Mouse (Mus musculus): Measurements from ENCODE around the gene Tbce. TPM values are rescaled to one million over a fixed set of nuclear protein-coding genes. Genes with fewer than 3 reads are reported as not detected.
A peak's percentile ranks its signal among the peaks of the same experiment; 100 is the strongest.

Tbce gene
- polyA plus RNA-seq (2015; fragmentation: Nextera tagmentation; extraction: Ambion mirVana) = 27.0 and 30.6 TPM in 2 replicates

DNA sequence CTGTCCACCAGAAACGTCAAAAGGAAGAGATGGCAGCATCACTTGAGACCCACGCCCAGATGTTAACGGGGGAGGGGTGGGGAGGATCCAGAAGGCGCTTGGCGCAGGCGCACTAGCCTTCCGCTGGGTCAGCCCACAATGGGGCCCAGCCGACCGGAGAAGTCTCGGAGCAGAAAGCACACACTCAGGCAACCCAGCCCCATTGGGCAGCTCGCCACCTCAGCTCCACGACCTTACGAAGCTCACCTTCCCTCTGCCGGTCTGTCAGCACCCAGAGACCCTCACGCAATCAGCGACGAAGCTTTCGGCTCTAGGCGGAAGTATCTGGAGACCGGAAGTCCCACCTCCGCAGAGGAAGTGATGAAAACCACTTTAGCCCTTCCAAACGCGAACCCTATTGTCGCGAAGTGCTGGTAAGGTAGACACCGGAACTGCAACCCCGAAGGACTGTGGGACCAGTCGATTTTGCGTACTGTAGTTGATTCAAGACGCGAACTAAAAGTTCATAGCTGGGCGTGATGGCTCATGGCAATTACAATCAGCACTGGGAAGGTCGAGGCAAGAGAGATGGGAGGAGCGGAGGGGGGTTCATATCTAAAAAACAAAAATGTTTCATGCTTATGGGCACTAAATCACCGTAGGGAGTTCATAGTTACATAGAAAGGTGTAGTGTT is at the start of gene Tbce:
Gene Tbce, minus strand, starts transcription at position 347 of the 674 bp plus-strand sequence.
- WGBS (ENCODE audit: insufficient replicate concordance) = under 1% methylated on average over 35 of the region's 35 CpGs
- Histone ChIP-seq H3K9ac (peak within 1 kb of the TSS; percentile 77), H3K4me1 (replicated peaks) (peaks cover 43% of the 10 kb centered on the region), H3K9me3 (replicated peaks) (no peaks in the 10 kb centered on the region), H3K27me3 (no peaks in the 10 kb centered on the region), H3K36me3 (replicated peaks) (peaks cover 3% of the 10 kb centered on the region; the same call in 1 of the 2 replicates), H3K27ac (replicated peaks) (peak within 1 kb of the TSS; percentile 91), H3K4me3 (replicated peaks) (peak within 1 kb of the TSS; percentile 69), H3K4me2 (peak within 1 kb of the TSS; percentile 85)
- peak; percentile 95 for ATAC-seq (ENCODE audit: insufficient read depth)

DNA sequence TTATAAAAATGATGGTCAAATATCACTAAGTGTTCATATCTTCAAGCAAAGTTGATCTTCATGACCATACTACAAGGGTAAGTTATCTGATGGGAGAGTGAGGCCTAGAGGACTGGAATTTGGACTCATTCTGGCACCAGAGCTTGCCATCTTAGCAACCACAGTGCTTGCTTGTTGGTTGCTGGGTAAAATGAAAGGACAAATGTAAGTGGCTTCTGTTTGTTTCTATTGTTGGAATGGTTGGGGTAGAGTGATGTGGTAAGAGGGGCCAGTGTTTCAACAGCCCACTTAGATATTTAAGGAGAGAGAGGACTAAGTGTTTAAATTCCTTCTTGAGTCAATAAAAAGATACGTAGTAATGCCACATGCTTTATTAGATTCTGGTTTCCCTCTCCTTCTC is 49.2 kb upstream of the Tbce start:
- peaks cover 9% of the 10 kb centered on the region for H3K4me1 ChIP-seq (replicated peaks)
- ATAC-seq (ENCODE audit: insufficient read depth) = no peak
- H3K4me2 ChIP-seq = no peak overlapping the region
- H3K9me3 ChIP-seq (replicated peaks) = no peaks in the 10 kb centered on the region
- no peaks in the 10 kb centered on the region for H3K36me3 ChIP-seq (replicated peaks)
- no peak overlapping the region for H3K4me3 ChIP-seq (replicated peaks)
- WGBS (ENCODE audit: insufficient replicate concordance) = 89% methylated on average over 1 of the region's 1 CpGs
- no peak overlapping the region for H3K9ac ChIP-seq
- no peaks in the 10 kb centered on the region for H3K27me3 ChIP-seq
- H3K27ac ChIP-seq (replicated peaks) = no peak overlapping the region

DNA sequence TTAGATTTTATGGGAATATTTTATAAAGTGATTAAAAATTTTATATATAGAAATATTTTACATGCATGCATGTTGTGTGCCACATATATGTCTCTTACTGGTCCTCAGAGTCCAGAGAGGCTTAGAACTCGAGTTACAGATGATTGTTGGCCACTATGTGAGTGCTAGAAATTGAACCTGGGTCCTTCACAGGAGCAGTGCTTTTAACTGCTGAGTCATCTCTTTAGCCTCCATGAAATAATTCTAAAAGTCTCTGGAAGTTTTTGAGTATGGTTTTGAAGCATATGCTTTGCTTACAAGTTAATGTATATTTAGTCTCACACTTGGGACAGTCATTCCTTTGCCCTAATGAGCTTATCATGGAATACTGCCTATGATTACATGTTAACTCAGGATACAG is 35.9 kb upstream of the Tbce start:
- H3K9me3 ChIP-seq (replicated peaks) = no peaks in the 10 kb centered on the region
- ATAC-seq (ENCODE audit: insufficient read depth) = no peak
- no peak overlapping the region for H3K4me3 ChIP-seq (replicated peaks)
- H3K4me1 ChIP-seq (replicated peaks) = peaks cover 21% of the 10 kb centered on the region
- no peak overlapping the region for H3K9ac ChIP-seq
- H3K27me3 ChIP-seq = no peaks in the 10 kb centered on the region
- 56% methylated on average over 1 of the region's 1 CpGs for WGBS (ENCODE audit: insufficient replicate concordance)
- H3K4me2 ChIP-seq = no peak overlapping the region
- no peak overlapping the region for H3K27ac ChIP-seq (replicated peaks)
- no peaks in the 10 kb centered on the region for H3K36me3 ChIP-seq (replicated peaks)

DNA sequence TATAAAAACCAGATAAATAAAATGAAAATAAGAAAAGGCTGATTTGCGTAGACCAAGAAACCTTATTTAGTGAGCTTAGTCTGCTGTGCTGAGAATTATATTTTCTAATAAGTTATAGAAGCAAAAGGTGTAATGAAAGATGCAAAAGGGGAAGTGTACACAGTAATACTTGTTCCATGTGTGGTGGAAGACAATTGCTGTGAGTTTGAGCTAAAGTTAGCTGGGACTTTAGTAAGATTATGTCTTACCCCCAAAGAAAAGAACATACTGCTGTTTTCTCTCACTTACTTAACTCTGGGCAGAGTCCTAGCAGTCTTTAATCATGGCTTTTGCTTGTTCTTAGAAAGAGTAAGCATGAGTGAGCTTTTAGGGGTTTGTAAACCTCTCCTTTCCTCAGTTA is 34.9 kb upstream of the Tbce start:
- Histone ChIP-seq H3K9ac (no peak overlapping the region), H3K4me1 (replicated peaks) (peaks cover 17% of the 10 kb centered on the region), H3K4me2 (no peak overlapping the region), H3K27ac (replicated peaks) (no peak overlapping the region), H3K9me3 (replicated peaks) (no peaks in the 10 kb centered on the region), H3K27me3 (no peaks in the 10 kb centered on the region), H3K36me3 (replicated peaks) (no peaks in the 10 kb centered on the region), H3K4me3 (replicated peaks) (no peak overlapping the region)
- no peak for ATAC-seq (ENCODE audit: insufficient read depth)
- WGBS (ENCODE audit: insufficient replicate concordance) = 91% methylated on average over 1 of the region's 1 CpGs

DNA sequence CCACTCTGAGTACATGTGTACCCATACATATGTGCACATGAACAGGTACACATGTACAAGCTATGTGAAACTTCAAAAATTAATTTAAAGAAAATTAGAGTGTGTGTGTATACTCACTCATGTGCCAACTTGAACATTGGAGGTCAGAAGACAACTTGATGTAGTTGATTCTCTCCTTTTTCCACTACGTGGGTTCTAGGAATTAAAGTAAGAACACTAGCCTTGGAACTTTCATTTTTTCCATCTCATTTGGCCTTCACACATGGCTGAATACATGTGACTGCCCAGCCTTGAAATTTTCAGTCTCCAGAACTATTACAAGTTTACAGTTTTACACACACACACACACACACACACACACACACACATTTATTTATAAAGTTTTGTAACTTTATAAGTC is 29.9 kb upstream of the Tbce start:
- H3K9me3 ChIP-seq (replicated peaks) = no peaks in the 10 kb centered on the region
- no peak for ATAC-seq (ENCODE audit: insufficient read depth)
- WGBS (ENCODE audit: insufficient replicate concordance) = 88% methylated on average over 1 of the region's 1 CpGs

DNA sequence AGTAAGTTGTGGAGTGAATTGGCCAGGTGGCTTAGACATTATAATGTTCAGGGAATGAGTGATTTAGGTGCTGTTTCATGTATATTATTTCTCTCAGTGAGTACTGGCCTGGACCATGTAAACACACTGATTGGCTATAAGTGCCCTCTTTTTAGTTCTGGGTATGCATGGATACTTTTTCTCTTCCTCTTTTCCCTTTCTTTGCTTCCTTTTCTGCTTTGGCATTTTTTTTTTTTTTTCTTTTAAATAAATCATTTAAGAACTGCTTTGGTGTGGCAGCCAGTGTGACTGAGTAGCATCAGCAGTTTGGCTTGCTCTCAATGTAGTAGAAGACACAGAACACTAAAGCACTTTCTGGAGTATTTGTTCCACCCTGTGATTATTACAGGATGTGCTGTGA is 28.6 kb upstream of the Tbce start:
- Histone ChIP-seq H3K36me3 (replicated peaks) (no peaks in the 10 kb centered on the region; the same call in 1 of the 2 replicates), H3K27me3 (no peaks in the 10 kb centered on the region), H3K9ac (no peak overlapping the region), H3K4me1 (replicated peaks) (peaks cover 33% of the 10 kb centered on the region), H3K4me3 (replicated peaks) (no peak overlapping the region), H3K9me3 (replicated peaks) (no peaks in the 10 kb centered on the region), H3K4me2 (no peak overlapping the region), H3K27ac (replicated peaks) (no peak overlapping the region)
- no peak for ATAC-seq (ENCODE audit: insufficient read depth)

More for the DNA sequence above, 29.9 kb upstream of the Tbce start:
- Histone ChIP-seq H3K9ac (no peak overlapping the region), H3K36me3 (replicated peaks) (no peaks in the 10 kb centered on the region; the same call in 1 of the 2 replicates), H3K4me2 (no peak overlapping the region), H3K4me1 (replicated peaks) (peaks cover 33% of the 10 kb centered on the region), H3K4me3 (replicated peaks) (no peak overlapping the region), H3K27ac (replicated peaks) (no peak overlapping the region), H3K27me3 (no peaks in the 10 kb centered on the region)

DNA sequence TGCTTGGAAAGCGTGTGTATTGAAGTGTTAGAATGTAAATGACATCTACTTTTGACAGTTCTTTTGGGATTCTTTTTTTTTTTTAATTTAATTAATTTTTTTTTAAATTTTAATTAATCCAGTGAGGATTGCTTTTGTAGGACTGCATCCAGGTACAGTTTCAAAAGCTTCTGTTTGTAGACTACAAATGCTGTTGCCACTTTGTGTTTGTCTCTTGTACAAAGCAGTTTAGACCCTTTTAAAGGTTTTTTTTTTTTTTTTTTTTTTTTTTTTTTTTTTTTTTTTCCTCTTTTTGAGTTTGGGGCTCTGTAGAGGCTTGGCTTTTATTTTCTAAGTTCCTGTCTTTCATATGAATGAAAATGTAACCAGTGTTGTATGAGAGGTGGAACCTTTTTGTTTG is 26.3 kb upstream of the Tbce start:
- H3K9ac ChIP-seq = no peak overlapping the region

DNA sequence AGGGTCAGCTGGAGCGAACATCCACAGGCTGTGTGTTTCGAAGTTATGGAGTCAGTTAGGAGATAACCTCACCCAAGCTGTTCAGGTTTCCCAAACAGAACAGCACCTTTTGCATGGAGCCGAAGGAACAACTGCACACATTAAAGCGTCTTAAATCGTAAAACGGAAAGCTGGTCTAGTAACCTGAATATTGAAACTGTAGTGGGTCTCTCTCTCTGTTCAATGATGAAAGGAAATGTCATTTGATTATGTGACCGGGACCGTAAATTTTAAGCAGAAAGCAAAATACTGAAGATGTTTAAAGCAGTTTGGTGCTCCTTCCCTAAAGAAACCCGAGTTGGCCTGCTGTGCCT is 25.6 kb upstream of the Tbce start:
- Histone ChIP-seq H3K4me2 (peak overlapping the region; percentile 78), H3K4me3 (replicated peaks) (peak overlapping the region; percentile 99), H3K36me3 (replicated peaks) (no peaks in the 10 kb centered on the region; the same call in 1 of the 2 replicates), H3K4me1 (replicated peaks) (peaks cover 37% of the 10 kb centered on the region), H3K9ac (peak overlapping the region; percentile 99), H3K27ac (replicated peaks) (peak overlapping the region; percentile 95), H3K9me3 (replicated peaks) (no peaks in the 10 kb centered on the region), H3K27me3 (no peaks in the 10 kb centered on the region)
- WGBS (ENCODE audit: insufficient replicate concordance) = 20% methylated on average over 9 of the region's 9 CpGs
- ATAC-seq (ENCODE audit: insufficient read depth) = no peak

More for the DNA sequence above, 26.3 kb upstream of the Tbce start:
- no peak for ATAC-seq (ENCODE audit: insufficient read depth)
- Histone ChIP-seq H3K27me3 (no peaks in the 10 kb centered on the region), H3K4me3 (replicated peaks) (no peak overlapping the region), H3K27ac (replicated peaks) (no peak overlapping the region), H3K4me1 (replicated peaks) (peaks cover 42% of the 10 kb centered on the region), H3K4me2 (no peak overlapping the region), H3K9me3 (replicated peaks) (no peaks in the 10 kb centered on the region), H3K36me3 (replicated peaks) (no peaks in the 10 kb centered on the region; the same call in 1 of the 2 replicates)
- 80% methylated on average over 1 of the region's 1 CpGs for WGBS (ENCODE audit: insufficient replicate concordance)

DNA sequence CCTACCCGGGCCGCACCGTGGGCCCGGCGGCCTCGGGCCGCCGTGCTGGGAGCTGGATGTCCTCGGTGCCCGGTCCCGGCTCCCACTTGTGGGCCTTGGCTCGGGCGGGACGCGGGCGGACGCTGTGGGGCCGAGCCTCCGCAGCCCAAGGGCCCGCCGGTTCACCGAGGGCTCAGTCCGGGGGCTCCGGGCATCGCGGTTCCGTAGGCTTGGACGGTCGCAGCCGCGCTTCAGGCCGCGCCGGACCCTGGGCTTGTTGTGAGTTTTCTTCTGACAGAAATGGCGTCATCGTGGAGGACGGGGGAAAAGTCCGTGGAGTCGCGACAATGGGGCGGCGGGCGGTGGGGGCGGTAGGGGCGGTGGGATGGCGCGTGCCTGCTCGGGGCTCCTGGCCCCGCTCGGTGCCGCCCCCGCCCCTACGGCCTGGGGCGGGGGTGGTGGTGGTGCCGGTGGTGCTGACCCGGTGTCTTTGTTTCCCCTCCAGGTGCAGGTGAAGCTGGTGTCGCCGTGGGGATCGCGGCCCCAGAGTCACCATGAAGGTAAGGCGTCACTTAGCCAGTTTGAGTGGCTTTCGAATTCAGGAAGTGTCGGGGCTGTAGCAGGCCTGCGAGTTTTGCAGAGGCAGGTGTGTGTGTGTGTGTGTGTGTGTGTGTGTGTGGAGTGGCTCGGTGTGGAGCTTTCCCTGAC is 25.0 kb upstream of the Tbce start:
- Histone ChIP-seq H3K27ac (replicated peaks) (peak overlapping the region; percentile 95), H3K9me3 (replicated peaks) (no peaks in the 10 kb centered on the region), H3K36me3 (replicated peaks) (no peaks in the 10 kb centered on the region; the same call in none of the 2 replicates), H3K27me3 (no peaks in the 10 kb centered on the region), H3K9ac (peak overlapping the region; percentile 99), H3K4me3 (replicated peaks) (peak overlapping the region; percentile 99), H3K4me1 (replicated peaks) (peaks cover 37% of the 10 kb centered on the region), H3K4me2 (peak overlapping the region; percentile 78)
- WGBS (ENCODE audit: insufficient replicate concordance) = under 1% methylated on average over 65 of the region's 65 CpGs
- ATAC-seq (ENCODE audit: insufficient read depth) = no peak

DNA sequence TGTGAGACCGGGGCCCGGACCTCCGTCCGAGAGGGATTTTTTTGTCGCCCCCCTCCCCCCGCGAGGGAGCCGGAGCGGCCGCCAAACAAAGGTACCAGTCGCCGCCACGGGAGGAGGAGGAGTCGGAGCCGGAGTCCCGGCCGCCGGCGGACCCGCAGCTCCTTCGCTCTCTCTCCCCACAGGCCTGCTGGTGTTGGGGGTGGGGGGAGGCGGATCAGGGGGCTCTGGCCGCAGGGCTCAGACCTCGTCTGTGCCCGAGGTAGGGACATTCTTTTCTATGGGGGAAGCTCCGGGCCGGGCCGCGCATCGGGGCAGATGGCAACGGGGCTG is 24.5 kb upstream of the Tbce start:
- peaks cover 37% of the 10 kb centered on the region for H3K4me1 ChIP-seq (replicated peaks)
- H3K9ac ChIP-seq = peak overlapping the region; percentile 99
- peak overlapping the region; percentile 99 for H3K4me3 ChIP-seq (replicated peaks)
- H3K4me2 ChIP-seq = peak overlapping the region; percentile 78
- under 1% methylated on average over 27 of the region's 31 CpGs for WGBS (ENCODE audit: insufficient replicate concordance)
- peaks cover under 1% of the 10 kb centered on the region for H3K36me3 ChIP-seq (replicated peaks)
- peak; percentile 24 for ATAC-seq (ENCODE audit: insufficient read depth)
- H3K27me3 ChIP-seq = no peaks in the 10 kb centered on the region
- no peaks in the 10 kb centered on the region for H3K9me3 ChIP-seq (replicated peaks)
- H3K27ac ChIP-seq (replicated peaks) = peak overlapping the region; percentile 95

DNA sequence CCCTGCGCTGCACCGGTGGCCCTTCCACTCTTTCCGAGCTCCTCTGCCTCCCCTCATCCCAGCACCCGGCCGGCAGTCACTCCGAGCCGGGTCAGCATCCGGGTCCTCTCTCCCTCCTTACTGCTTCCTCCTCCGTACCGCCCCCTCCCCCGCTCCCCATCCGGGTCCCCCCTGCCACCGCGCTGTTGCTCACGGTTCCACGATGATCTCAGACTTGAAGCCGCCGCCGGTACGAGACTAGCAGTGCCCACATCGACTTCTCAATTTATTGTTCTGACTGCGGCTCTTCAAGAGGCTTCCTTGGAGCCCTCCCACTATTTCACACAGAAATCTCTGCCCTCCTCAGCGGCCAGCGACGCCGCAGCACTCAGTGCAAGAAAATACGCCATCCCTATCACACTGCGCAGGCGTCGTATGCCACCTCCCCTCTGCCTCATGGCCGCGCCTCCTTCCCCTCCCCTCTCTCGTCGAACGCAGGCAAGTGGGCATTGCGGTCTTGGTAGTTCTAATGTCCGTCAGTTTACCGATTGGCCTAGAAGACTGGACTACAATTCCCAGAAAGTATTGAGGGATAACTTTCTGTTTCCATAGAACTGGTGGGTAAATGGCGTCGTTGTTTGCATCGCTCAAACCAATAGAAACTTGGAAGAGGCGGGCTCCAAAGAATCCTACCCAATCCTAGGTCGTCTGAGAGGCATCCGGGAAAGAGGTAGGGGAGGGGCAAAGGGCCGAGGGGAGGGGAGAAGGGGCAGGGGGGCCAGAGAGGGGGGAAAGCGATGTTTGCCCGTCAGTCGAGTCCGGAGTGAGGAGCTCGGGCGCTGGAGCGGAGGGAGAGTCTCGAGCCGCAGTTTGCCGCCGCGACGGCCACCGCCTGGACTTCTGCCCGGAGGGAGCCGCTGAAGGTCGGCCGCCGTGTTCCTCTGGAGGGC is 23.8 kb upstream of the Tbce start, which contains the start of the genes Arid4b and Ggps1:
Gene Arid4b, plus strand, starts transcription at position 220 of the 929 bp plus-strand sequence.
Gene Ggps1, minus strand, starts transcription at position 476 of the 929 bp plus-strand sequence.
- Histone ChIP-seq H3K9me3 (replicated peaks) (no peaks in the 10 kb centered on the region), H3K4me3 (replicated peaks) (peak within 1 kb of the TSS; percentile 99), H3K36me3 (replicated peaks) (peaks cover 3% of the 10 kb centered on the region), H3K4me1 (replicated peaks) (peaks cover 36% of the 10 kb centered on the region), H3K27ac (replicated peaks) (peak within 1 kb of the TSS; percentile 95), H3K4me2 (peak within 1 kb of the TSS; percentile 80), H3K27me3 (no peaks in the 10 kb centered on the region), H3K9ac (peak within 1 kb of the TSS; percentile 99)
- under 1% methylated on average over 64 of the region's 64 CpGs for WGBS (ENCODE audit: insufficient replicate concordance)
- ATAC-seq (ENCODE audit: insufficient read depth) = peak; percentile 95
